Mouse (Mus musculus) limb, embryonic 15.5 days (tissue): ENCODE data around the gene Pdhb. TPM values are rescaled to one million over a fixed set of nuclear protein-coding genes. Genes with fewer than 3 reads are reported as not detected.
"Not testable (repeated sequence)": the region's sequence is repeated elsewhere in the genome, so short reads cannot be mapped to it uniquely, and the experiment has no call there.

Source experiments
- ATAC-seq: fragments of 200-750 bp; cut with Nextera tagmentation; 2 replicates; pipeline ENCODE4 v1.8.0; 2017; ENCODE audit warnings: low read depth, moderate TSS enrichment; ENCODE audit not compliant: insufficient number of reproducible peaks, low FRiP score, low TSS enrichment
- H3K27ac ChIP-seq: fragments of 300-500 bp; sonication (generic); 2 replicates; pipeline ENCODE4 v1.5.1; 2015; ENCODE audit warnings: moderate library complexity, mild to moderate bottlenecking, inconsistent platforms
- H3K27me3 ChIP-seq: fragments of 300-500 bp; sonication (generic); 2 replicates; pipeline ENCODE4 v1.6.1; 2015; ENCODE audit warnings: inconsistent platforms
- H3K36me3 ChIP-seq: fragments of 300-500 bp; sonication (generic); 2 replicates; pipeline ENCODE4 v1.6.1; 2015; ENCODE audit warnings: inconsistent platforms
- H3K4me1 ChIP-seq: fragments of 300-500 bp; sonication (generic); 2 replicates; pipeline ENCODE4 v1.6.1; 2015; ENCODE audit warnings: inconsistent platforms
- H3K4me2 ChIP-seq: fragments of 300-500 bp; sonication (generic); 2 replicates; pipeline ENCODE4 v1.6.1; 2015; ENCODE audit warnings: mild to moderate bottlenecking, inconsistent platforms
- H3K4me3 ChIP-seq: fragments of 300-500 bp; sonication (generic); 2 replicates; pipeline ENCODE4 v1.5.1; 2015; ENCODE audit warnings: mild to moderate bottlenecking, inconsistent platforms
- H3K9ac ChIP-seq: fragments of 300-500 bp; sonication (generic); 2 replicates; pipeline ENCODE4 v1.6.1; 2015; ENCODE audit warnings: inconsistent platforms
- H3K9me3 ChIP-seq: fragments of 300-500 bp; sonication (generic); 2 replicates; pipeline ENCODE4 v1.6.1; 2016; ENCODE audit warnings: inconsistent platforms
- WGBS: fragments of 180-500 bp; shearing (Covaris S2); methylation state at CpG from one replicate; pipeline ENCODE4 v1.1.7; 2015; 5-methylcytosine and 5-hydroxymethylcytosine counted together
- polyA plus RNA-seq: library from polyadenylated mRNA; unstranded; fragments of >200 nt; fragmentation: Nextera tagmentation; extraction: Ambion mirVana; gene quantifications from 2 replicates; pipeline ENCODE4 v1.2.1, GENCODE M21; 2015

Gene Pdhb
- polyA plus RNA-seq, 1 experiment from 2014 or later: 171 TPM

GRCm38 (mm10) chr14:8183330-8183729 is 10.5 kb upstream of the Pdhb start:
- ATAC-seq: no peak

GRCm38 (mm10) chr14:8180371-8181035 is 7.7 kb upstream of the Pdhb start:
- Histone ChIP-seq H3K4me1 (no peaks in the 10 kb centered on the region), H3K9me3 (no peaks in the 10 kb centered on the region), H3K36me3 (no peaks in the 10 kb centered on the region), H3K9ac (no peak overlapping the region), H3K4me2 (no peak overlapping the region), H3K4me3 (no peak overlapping the region), H3K27ac (no peak overlapping the region), H3K27me3 (no peaks in the 10 kb centered on the region)
- 74% methylated on average over 4 of the region's 4 CpGs for WGBS
- no peak for ATAC-seq

More at GRCm38 (mm10) chr14:8183330-8183729, 10.5 kb upstream of the Pdhb start:
- H3K4me3 ChIP-seq: no peak overlapping the region
- no peaks in the 10 kb centered on the region for H3K36me3 ChIP-seq
- no peak overlapping the region for H3K4me2 ChIP-seq
- H3K9ac ChIP-seq: no peak overlapping the region
- 56% methylated on average over 3 of the region's 3 CpGs for WGBS
- no peaks in the 10 kb centered on the region for H3K27me3 ChIP-seq
- no peaks in the 10 kb centered on the region for H3K9me3 ChIP-seq
- no peaks in the 10 kb centered on the region for H3K4me1 ChIP-seq
- H3K27ac ChIP-seq: no peak overlapping the region

GRCm38 (mm10) chr14:8176251-8176650 is 3.4 kb upstream of the Pdhb start:
- WGBS: 57% methylated on average over 5 of the region's 5 CpGs
- H3K4me3 ChIP-seq: no peak overlapping the region
- H3K9me3 ChIP-seq: no peaks in the 10 kb centered on the region
- no peaks in the 10 kb centered on the region for H3K27me3 ChIP-seq
- no peak for ATAC-seq
- H3K36me3 ChIP-seq: 0 out of 2 replicates have a peak, but pooled peaks cover 3% of the 10 kb centered on the region
- no peak overlapping the region for H3K9ac ChIP-seq
- no peak overlapping the region for H3K4me2 ChIP-seq
- no peak overlapping the region for H3K27ac ChIP-seq
- peaks cover 9% of the 10 kb centered on the region for H3K4me1 ChIP-seq

GRCm38 (mm10) chr14:8174634-8175033 is 1.8 kb upstream of the Pdhb start:
- H3K4me2 ChIP-seq: no peak overlapping the region
- H3K4me1 ChIP-seq: peaks cover 9% of the 10 kb centered on the region
- peaks cover 13% of the 10 kb centered on the region for H3K36me3 ChIP-seq
- no peak overlapping the region for H3K27ac ChIP-seq
- H3K9ac ChIP-seq: no peak overlapping the region
- H3K27me3 ChIP-seq: no peaks in the 10 kb centered on the region
- H3K4me3 ChIP-seq: no peak overlapping the region
- 77% methylated on average over 5 of the region's 5 CpGs for WGBS
- ATAC-seq: no peak
- H3K9me3 ChIP-seq: no peaks in the 10 kb centered on the region

GRCm38 (mm10) chr14:8173542-8174250 is 871 bp upstream of the Pdhb start:
- H3K36me3 ChIP-seq: peaks cover 23% of the 10 kb centered on the region
- H3K9me3 ChIP-seq, H3K4me1 ChIP-seq, H3K27me3 ChIP-seq, ATAC-seq: not testable (repeated sequence)
- WGBS: 28% methylated on average over 7 of the region's 7 CpGs
- peak overlapping the region; percentile 76 for H3K4me2 ChIP-seq
- peak overlapping the region; percentile 72 for H3K27ac ChIP-seq
- H3K4me3 ChIP-seq: peak overlapping the region; percentile 96
- peak overlapping the region; percentile 41; the same call in 1 of the 2 replicates for H3K9ac ChIP-seq

GRCm38 (mm10) chr14:8164463-8164862 is 8.4 kb downstream of the Pdhb start:
- 81% methylated on average over 7 of the region's 7 CpGs for WGBS
- H3K4me3 ChIP-seq: no peak overlapping the region
- H3K4me1 ChIP-seq: no peaks in the 10 kb centered on the region
- no peak overlapping the region for H3K9ac ChIP-seq
- no peaks in the 10 kb centered on the region for H3K9me3 ChIP-seq
- no peak for ATAC-seq
- no peaks in the 10 kb centered on the region for H3K27me3 ChIP-seq
- H3K4me2 ChIP-seq: no peak overlapping the region
- H3K27ac ChIP-seq: no peak overlapping the region
- H3K36me3 ChIP-seq: peaks cover 87% of the 10 kb centered on the region

- H3K4me3 ChIP-seq: no peak overlapping the region
- H3K27me3 ChIP-seq: no peaks in the 10 kb centered on the region
- H3K9me3 ChIP-seq: no peaks in the 10 kb centered on the region
- 83% methylated on average over 2 of the region's 2 CpGs for WGBS
- H3K27ac ChIP-seq: no peak overlapping the region
- no peak overlapping the region for H3K9ac ChIP-seq
- peaks cover 61% of the 10 kb centered on the region for H3K36me3 ChIP-seq
- no peak overlapping the region for H3K4me2 ChIP-seq
- no peaks in the 10 kb centered on the region for H3K4me1 ChIP-seq
- ATAC-seq: no peak
Measured at GRCm38 (mm10) chr14:8161777-8162176, 11.0 kb downstream of the Pdhb start.

GRCm38 (mm10) chr14:8159141-8159540 is 13.7 kb downstream of the Pdhb start:
- no peaks in the 10 kb centered on the region for H3K4me1 ChIP-seq
- no peak for ATAC-seq
- WGBS: 84% methylated on average over 3 of the region's 3 CpGs

GRCm38 (mm10) chr14:8158721-8159120 is 14.1 kb downstream of the Pdhb start:
- Histone ChIP-seq H3K9me3 (no peaks in the 10 kb centered on the region), H3K36me3 (peaks cover 43% of the 10 kb centered on the region), H3K9ac (no peak overlapping the region), H3K4me2 (no peak overlapping the region), H3K4me3 (no peak overlapping the region), H3K27me3 (no peaks in the 10 kb centered on the region), H3K27ac (no peak overlapping the region), H3K4me1 (no peaks in the 10 kb centered on the region)
- no peak for ATAC-seq
- WGBS: 81% methylated on average over 3 of the region's 3 CpGs

More at GRCm38 (mm10) chr14:8159141-8159540, 13.7 kb downstream of the Pdhb start:
- no peak overlapping the region for H3K4me3 ChIP-seq
- H3K9ac ChIP-seq: no peak overlapping the region
- no peaks in the 10 kb centered on the region for H3K9me3 ChIP-seq
- no peak overlapping the region for H3K4me2 ChIP-seq
- peaks cover 47% of the 10 kb centered on the region for H3K36me3 ChIP-seq
- no peak overlapping the region for H3K27ac ChIP-seq
- H3K27me3 ChIP-seq: no peaks in the 10 kb centered on the region

- Histone ChIP-seq H3K27ac (no peak overlapping the region), H3K9me3 (no peaks in the 10 kb centered on the region), H3K4me1 (no peaks in the 10 kb centered on the region), H3K36me3 (peaks cover 42% of the 10 kb centered on the region), H3K4me2 (no peak overlapping the region), H3K4me3 (no peak overlapping the region), H3K9ac (no peak overlapping the region), H3K27me3 (no peaks in the 10 kb centered on the region)
- WGBS: 28% methylated on average over 3 of the region's 3 CpGs
- no peak for ATAC-seq
Measured at GRCm38 (mm10) chr14:8156947-8157346, 15.9 kb downstream of the Pdhb start.

- 74% methylated on average over 3 of the region's 3 CpGs for WGBS
- no peaks in the 10 kb centered on the region for H3K9me3 ChIP-seq
- H3K4me3 ChIP-seq: no peak overlapping the region
- no peak overlapping the region for H3K4me2 ChIP-seq
- ATAC-seq: no peak
- H3K4me1 ChIP-seq: no peaks in the 10 kb centered on the region
- no peak overlapping the region for H3K27ac ChIP-seq
- no peak overlapping the region for H3K9ac ChIP-seq
- H3K27me3 ChIP-seq: no peaks in the 10 kb centered on the region
- peaks cover 37% of the 10 kb centered on the region for H3K36me3 ChIP-seq
Measured at GRCm38 (mm10) chr14:8154072-8154471, 18.8 kb downstream of the Pdhb start.

- Histone ChIP-seq H3K36me3 (peaks cover 41% of the 10 kb centered on the region), H3K27me3 (no peaks in the 10 kb centered on the region), H3K4me2 (no peak overlapping the region), H3K9me3 (no peaks in the 10 kb centered on the region), H3K4me1 (no peaks in the 10 kb centered on the region), H3K4me3 (no peak overlapping the region), H3K9ac (no peak overlapping the region), H3K27ac (no peak overlapping the region)
- no peak for ATAC-seq
- WGBS: 93% methylated on average over 5 of the region's 5 CpGs
Measured at GRCm38 (mm10) chr14:8151757-8152156, 21.1 kb downstream of the Pdhb start.
